Mouse (Mus musculus) CD8-positive naive resting alpha-beta T cell, adult 2 months (primary cell): Measurements from ENCODE around the gene Lamc2.

Source experiments
- DNase-seq, 2 experiments: peaks; one replicate each; pipeline ENCODE4 v3.0.0; 2022; ENCODE audit warnings: low read depth in 2 of 2, low spot score in 2 of 2

Lamc2 gene

GRCm38 (mm10) chr1:153185828-153186803 lies at the start of gene Lamc2:
TSS of gene Lamc2 (minus strand) at chr1:153186447.
- no peak for DNase-seq

GRCm38 (mm10) chr1:153235576-153235975 lies 49.3 kb upstream of the Lamc2 start:
- no peak for DNase-seq

- DNase-seq = no peak
These were observed 45.4 kb upstream of the Lamc2 start for GRCm38 (mm10) chr1:153231681-153232080.

DNA sequence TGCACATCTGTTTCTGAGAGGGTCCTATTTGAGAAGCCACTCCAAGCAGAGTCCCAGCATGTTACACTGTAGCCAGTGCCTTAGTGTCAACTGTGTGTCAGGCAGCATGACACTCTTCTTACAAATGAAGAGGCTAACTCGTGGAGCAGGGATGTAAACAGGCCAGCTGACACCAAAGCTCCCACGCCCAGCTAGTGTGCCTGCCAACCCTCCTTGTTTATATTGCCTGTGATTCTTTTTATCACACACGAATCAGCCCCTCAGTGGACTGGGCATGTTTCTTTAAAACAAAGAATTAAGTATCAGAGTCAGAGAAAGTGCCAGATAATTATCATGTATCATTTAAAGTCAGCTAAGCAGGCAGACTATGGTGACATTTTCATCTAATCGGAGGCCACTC lies 41.7 kb upstream of the Lamc2 start:
- no peak for DNase-seq

GRCm38 (mm10) chr1:153227096-153227495 lies 40.8 kb upstream of the Lamc2 start:
- DNase-seq = no peak

DNA sequence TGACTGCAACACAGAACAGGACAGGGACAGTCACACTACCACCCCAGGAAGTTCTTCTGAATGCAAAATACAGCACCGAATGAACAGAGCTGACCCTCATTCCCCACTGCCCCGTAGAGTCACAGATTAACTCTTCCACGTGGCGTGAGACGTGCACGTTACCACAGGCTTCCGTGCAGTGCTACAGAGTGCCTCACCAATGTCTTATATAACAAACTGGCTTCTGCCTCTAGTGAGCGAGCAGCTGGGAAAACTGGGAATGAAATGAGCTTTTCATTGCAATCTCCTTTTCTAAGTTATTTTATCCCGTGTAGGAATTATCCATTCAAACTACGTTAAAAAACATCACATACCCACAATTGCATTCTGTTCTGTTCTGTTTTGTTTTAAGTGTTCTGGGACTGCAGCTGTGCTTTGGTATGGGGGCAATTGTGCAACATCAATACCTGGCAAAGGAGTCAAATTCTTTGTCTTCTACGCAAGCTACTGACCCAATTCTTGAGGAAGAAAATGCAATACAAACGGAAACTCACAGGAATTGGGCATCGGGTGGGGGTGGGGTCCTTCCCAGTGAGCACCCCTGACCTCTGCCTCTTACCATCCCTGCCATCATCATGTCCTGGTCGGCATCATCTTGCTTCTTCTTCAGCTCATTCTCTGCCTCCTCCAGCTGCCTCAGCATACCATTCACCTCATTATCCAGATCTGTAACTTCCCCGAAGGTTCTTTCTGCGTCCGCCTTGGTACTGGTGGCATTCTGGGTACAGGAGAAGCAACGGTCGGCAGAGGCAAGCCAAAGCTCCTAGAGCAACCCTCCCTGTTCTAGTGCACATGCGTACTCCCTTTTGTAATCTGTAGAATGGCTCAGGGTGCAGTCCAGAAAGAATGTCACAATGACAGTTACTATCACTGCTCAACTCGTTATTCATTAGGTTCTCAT lies 39.8 kb upstream of the Lamc2 start:
- no peak for DNase-seq

GRCm38 (mm10) chr1:153224331-153224730 lies 38.1 kb upstream of the Lamc2 start:
- DNase-seq = no peak

DNA sequence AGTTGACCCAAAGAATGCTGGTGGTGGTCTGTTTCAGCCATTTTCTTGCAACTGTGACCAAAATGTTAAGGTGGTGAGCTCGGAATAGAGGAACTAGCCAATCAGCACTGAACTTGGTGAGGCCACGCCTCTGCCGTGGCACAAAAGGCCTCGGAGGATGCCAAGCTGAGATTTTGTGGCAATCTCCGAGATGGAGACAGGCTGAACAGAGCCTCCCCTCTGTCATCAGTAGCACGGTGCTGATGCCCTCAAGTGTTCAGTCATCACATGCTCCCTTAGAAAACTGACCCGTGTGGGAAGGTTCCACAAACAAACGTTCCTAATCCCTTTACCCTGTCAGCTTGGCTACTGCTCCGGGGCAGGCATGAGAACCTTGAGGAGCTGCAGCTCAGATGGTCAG lies 33.1 kb upstream of the Lamc2 start:
- DNase-seq = no peak

- DNase-seq = no peak
These were observed 30.3 kb upstream of the Lamc2 start for GRCm38 (mm10) chr1:153216516-153216915.

- no peak for DNase-seq
These were observed 29.4 kb upstream of the Lamc2 start for GRCm38 (mm10) chr1:153215676-153216075.

DNA sequence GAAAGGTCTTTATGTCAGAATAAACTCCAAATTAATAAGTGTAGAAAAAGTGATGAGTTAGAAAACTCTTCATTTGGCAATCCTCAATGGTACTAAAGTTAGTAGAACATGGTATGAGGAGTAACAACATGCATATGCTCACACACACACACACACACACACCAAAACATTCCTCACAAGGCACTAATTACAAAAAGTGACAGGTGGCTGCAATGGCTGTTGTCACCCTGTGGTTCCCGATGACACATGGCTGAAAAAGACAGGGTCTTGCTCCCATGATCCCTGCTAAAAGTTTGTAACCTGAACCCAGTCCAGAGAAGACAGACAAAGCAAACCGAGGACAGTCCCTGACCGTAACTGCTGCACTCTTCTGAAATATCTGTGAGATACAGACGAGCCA lies 24.7 kb upstream of the Lamc2 start:
- DNase-seq = no peak

DNA sequence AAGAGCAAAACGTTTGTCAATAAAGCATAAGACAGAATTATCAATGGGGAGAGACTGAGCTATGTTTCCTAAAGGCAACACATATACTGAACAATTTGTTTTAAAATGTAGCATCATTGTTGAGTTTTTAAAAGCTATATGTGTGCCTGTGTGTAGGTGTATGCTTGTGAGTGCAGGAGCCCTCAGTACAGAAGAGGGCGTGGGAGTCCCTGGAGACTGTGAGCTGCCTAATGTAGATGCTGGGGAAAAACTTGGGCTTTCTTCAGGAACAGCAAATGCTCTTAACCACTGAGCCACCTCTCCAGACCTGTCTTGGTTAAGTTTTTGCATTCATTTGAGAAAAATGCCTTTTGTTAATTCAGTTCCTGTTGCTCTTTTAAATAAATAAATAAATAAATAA lies 24.0 kb upstream of the Lamc2 start:
- no peak for DNase-seq

DNA sequence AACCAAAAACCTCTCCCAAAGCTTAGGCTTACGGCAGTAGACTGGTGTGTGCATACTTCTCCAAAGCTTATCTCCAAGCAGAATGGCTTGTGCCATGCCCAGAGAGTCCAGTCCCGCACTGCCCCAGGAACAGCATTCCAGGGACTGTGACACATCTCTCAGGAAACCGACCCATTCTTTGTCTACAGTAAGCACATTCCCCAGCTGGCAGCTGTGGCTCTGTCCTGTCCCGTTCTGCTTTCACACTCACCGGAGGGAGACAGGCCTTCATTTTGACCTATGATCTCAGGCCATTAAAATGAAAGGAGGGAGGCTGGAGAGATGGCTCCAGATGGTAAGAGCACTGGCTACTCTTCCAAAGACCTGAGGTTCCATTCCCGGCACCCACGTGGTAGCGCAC lies 15.9 kb upstream of the Lamc2 start:
- no peak for DNase-seq

GRCm38 (mm10) chr1:153201448-153201847 lies 15.2 kb upstream of the Lamc2 start:
- DNase-seq = no peak

DNA sequence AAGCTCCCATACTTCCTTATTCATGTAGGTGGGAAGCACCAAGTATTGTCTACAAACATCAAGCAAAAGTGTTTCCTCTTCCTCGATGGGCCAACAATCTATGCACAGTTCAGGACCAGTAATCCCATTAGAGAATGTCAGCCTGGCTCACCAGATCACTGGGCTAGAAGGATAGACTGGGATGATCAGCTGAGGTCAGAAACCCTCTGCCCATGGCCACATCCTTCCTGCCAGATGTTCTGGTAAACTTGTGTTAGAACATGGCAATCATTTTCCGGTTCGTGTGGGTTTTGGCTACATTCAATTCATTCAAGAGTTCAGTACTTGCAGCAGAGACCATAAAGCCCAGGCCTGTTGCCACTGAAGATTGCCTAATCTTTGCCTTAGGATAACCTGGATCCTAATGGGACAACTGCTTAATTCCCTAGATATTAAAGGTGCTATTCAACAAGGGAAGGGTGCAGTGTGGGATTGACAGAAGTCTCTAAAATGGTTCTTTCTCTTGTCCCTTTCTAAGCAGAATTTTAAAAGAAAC lies 11.1 kb upstream of the Lamc2 start:
- DNase-seq = no peak

GRCm38 (mm10) chr1:153192945-153193344 lies 6.7 kb upstream of the Lamc2 start:
- DNase-seq = no peak

DNA sequence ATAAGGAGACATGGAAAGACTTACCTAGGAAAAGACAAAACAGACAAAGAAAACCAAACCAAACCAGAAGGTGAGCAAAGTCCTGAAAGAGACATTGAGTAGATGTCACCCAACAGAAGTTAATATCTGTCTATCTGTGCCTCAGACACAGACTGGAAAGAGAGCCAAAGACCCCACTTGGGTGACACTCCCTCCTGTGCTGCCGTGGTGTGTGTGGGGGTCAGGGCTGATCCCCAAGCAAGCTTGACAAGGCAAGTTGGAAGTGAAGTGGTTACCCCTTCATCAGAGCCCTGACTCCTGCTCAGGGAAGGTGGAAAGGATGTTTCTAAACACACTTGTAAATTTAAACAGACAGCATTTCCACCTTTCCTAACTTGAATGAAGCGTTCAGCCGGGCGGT lies 6.1 kb upstream of the Lamc2 start:
- DNase-seq = no peak

- no peak for DNase-seq
These were observed 5.7 kb upstream of the Lamc2 start for GRCm38 (mm10) chr1:153191943-153192329.

- DNase-seq = no peak
These were observed 5.1 kb upstream of the Lamc2 start for GRCm38 (mm10) chr1:153191237-153191942.

DNA sequence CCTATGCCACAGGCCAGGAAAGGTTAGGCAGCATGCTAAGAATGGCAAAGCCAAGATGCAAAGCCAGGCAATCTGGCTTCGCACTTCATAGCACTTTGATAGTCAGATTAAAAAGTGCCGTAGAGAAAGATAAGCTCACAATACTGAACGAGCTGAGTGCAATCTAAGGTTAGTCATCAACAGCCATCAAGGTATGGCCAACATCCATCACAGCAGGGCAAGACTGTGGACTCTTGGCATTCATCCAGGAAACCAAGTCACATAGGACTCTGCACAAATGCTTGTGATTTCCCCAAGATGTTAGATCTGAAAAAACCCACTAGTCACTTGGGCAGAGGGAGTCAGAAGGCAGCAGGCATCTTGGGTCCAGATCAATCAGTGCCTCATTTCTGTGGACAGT lies 1.8 kb upstream of the Lamc2 start:
- DNase-seq = no peak
